Mouse (Mus musculus) megakaryocyte, adult 5-6 weeks (primary cell): ENCODE results near the gene Rnf216. TPM values are rescaled to one million over a fixed set of nuclear protein-coding genes. Genes with fewer than 3 reads are reported as not detected.

Experiments
- ATAC-seq: 2 replicates; pipeline ENCODE4 v1.8.0; 2016; ENCODE audit warnings: mild to moderate bottlenecking, inconsistent platforms; ENCODE audit not compliant: poor library complexity, severe bottlenecking
- total RNA-seq, 2 experiments: library from RNA; stranded (forward) in 1 of 2; stranded (reverse) in 1 of 2; fragments of 153-499, 151-499 nt in 1 of 2; fragments of 221-1000, 200-1000 nt in 1 of 2; gene quantifications; 2 replicates each; pipeline versions ENCODE4 v1.2.3 to v1.2.4; 2015 to 2017

Gene Rnf216
- total RNA-seq, 2 experiments from 2014 or later = 38.1 to 44.1 TPM

GRCm38 (mm10) chr5:142963003-142963704, 149.6 kb downstream of the Rnf216 start:
- no peak for ATAC-seq

DNA sequence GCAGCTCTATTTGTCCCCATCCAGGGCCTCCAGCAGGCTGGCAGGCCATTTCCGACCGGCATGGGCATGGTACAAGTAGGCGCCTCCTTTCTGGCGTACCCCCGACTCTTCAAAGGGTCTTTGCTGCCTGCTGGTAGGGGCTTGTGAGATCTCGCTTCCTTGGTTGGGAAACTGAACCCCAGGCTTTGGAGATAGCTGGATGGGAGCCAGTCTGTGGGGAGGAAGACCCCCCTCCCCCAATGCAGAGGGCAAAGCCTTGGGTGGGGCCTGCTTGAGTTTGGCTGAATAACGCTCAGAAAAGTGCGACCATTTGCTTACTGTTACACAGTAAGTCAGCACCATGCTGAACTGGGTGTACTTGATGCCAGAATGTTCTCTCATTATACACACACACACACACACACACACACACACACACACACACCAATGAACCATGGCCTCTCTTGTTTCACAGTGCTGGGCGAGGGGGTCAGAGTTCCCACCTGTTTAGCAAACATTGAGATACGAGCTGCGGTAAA, 150.3 kb downstream of the Rnf216 start:
- no peak for ATAC-seq

- ATAC-seq = no peak
These were observed 150.8 kb downstream of the Rnf216 start for GRCm38 (mm10) chr5:142961881-142962443.

- ATAC-seq = no peak
These were observed 151.4 kb downstream of the Rnf216 start for GRCm38 (mm10) chr5:142961398-142961880.

GRCm38 (mm10) chr5:142960775-142961271, 152.0 kb downstream of the Rnf216 start:
- ATAC-seq = peak; percentile 16; the same call in 1 of the 2 replicates

- no peak for ATAC-seq
These were observed 152.9 kb downstream of the Rnf216 start, which contains the start of gene Fscn1 for GRCm38 (mm10) chr5:142959576-142960556. TSS of gene Fscn1 (plus strand) at chr5:142960343.

GRCm38 (mm10) chr5:142959156-142959555, 153.6 kb downstream of the Rnf216 start:
- ATAC-seq = no peak

DNA sequence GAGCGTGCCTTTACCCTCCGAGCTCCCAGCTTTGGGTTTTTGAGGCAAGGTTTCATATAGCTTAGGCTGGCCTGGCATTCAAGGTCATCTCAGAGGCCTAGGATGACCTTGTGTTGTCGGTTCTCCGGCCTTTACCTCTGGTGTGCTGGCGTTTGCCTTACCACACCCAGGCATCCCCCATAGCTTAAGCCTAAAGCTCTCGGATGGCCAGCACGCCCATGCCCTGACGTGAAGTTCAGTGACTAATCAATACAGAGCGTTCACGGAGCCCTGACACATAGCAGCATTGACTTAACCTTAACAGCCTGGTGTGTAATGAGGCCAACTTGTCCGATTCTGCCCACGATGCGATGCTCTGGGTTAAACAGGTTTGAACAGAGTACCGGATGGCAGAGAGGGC, 154.3 kb downstream of the Rnf216 start:
- ATAC-seq = no peak

- ATAC-seq = no peak
These were observed 155.7 kb downstream of the Rnf216 start for GRCm38 (mm10) chr5:142956956-142957703.

GRCm38 (mm10) chr5:142953641-142954040, 159.2 kb downstream of the Rnf216 start:
- ATAC-seq = no peak

GRCm38 (mm10) chr5:142950405-142950804, 162.4 kb downstream of the Rnf216 start:
- ATAC-seq = no peak

DNA sequence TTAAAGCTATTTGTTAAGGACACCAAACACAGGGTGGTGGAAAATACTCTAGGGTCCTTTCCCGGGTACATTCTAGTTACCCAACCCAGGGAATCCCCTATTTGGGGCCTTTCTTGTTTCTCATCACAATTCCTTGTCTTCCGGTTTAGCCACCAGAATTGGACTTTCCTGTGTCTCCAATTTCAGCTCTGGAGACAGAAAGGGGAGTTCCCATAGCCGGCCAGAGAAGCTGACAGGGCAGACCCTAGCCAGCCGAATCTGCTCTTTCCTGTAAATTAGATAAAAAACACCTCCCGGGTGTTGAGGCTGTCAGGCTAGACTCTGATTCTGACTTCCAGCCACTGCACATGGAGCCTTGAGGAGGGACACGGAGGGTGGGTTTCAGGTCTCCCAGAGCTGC, 163.2 kb downstream of the Rnf216 start:
- no peak for ATAC-seq

- no peak for ATAC-seq
These were observed 165.3 kb downstream of the Rnf216 start for GRCm38 (mm10) chr5:142947460-142947859.

DNA sequence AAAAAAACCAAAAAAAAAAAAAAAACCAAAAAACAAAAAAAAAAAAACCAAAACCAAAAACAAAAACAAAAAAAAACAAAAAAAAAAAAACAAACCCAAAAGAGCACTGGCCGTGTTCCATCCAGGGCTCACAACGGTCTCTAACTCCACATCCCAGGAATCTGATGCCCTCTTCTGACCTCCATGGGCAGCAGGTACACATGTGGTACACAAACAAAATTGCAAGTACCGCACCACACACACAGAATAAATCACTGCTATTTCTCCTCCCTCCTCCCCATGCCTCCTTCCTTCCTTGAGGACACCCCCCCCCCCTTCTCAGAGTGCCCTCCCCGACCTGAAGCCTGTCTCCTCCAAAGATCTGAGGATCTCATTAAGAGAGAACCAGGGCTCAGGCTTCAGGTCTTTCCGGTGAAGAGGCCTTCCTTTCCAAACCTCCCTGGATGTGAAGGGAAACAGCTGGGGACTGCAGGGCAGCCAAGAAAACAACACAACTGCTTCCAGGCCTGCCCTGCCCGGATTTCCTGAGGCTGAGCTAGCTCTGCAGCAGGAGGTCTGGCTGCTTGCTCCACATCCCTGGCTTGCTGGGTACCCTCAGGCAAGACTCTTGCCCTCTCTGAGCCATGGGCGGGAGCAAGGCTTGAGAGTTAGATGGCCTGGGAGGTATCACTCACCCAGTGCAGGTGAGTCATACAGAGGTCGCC, 167.7 kb downstream of the Rnf216 start:
- ATAC-seq = no peak

Other genes with a start within 250 kb of the Rnf216 start
- gene Fbxl18, start 217.6 kb downstream of the Rnf216 start, total RNA-seq (2015) = 1.7 and 3.0 TPM in 2 replicates
- 2.6 and 2.7 TPM in 2 replicates for gene Fbxl18, start 217.6 kb downstream of the Rnf216 start, total RNA-seq (2017)
- gene Actb, start 206.2 kb downstream of the Rnf216 start, total RNA-seq (2015) = 15,428 and 15,938 TPM in 2 replicates
- gene Actb, start 206.2 kb downstream of the Rnf216 start, total RNA-seq (2017) = 7,091 and 10,908 TPM in 2 replicates
- gene Fscn1, start 152.7 kb downstream of the Rnf216 start, total RNA-seq (2015) = not detected in 2 replicates
- gene Fscn1, start 152.7 kb downstream of the Rnf216 start, total RNA-seq (2017) = 0.08 and 0.11 TPM in 2 replicates
- not detected in 2 replicates for gene Olfr718-ps1, start 34.6 kb upstream of the Rnf216 start, total RNA-seq (2015)
- gene Olfr718-ps1, start 34.6 kb upstream of the Rnf216 start, total RNA-seq (2017) = not detected in 2 replicates
- gene Rbak, start 67.8 kb upstream of the Rnf216 start, total RNA-seq (2015) = 3.8 and 5.1 TPM in 2 replicates
- 6.6 and 8.7 TPM in 2 replicates for gene Rbak, start 67.8 kb upstream of the Rnf216 start, total RNA-seq (2017)
- gene Spdye4b, start 68.0 kb upstream of the Rnf216 start, total RNA-seq (2015) = not detected in 2 replicates
- gene Spdye4b, start 68.0 kb upstream of the Rnf216 start, total RNA-seq (2017) = not detected in 2 replicates
- not detected in 2 replicates for gene Spdye4a, start 113.9 kb upstream of the Rnf216 start, total RNA-seq (2015)
- not detected in 2 replicates for gene Spdye4a, start 113.9 kb upstream of the Rnf216 start, total RNA-seq (2017)
- 1.5 and 3.1 TPM in 2 replicates for gene Zfp12, start 122.2 kb upstream of the Rnf216 start, total RNA-seq (2015)
- gene Zfp12, start 122.2 kb upstream of the Rnf216 start, total RNA-seq (2017) = 6.4 and 6.7 TPM in 2 replicates
- 0.32 and 0.47 TPM in 2 replicates for gene Zfp316, start 157.0 kb upstream of the Rnf216 start, total RNA-seq (2015)
- gene Zfp316, start 157.0 kb upstream of the Rnf216 start, total RNA-seq (2017) = 1.2 and 1.4 TPM in 2 replicates
- 0.09 TPM in 1 of 2 replicates, not detected in the other for gene Zfp853, start 180.6 kb upstream of the Rnf216 start, total RNA-seq (2015)
- gene Zfp853, start 180.6 kb upstream of the Rnf216 start, total RNA-seq (2017) = not detected in 2 replicates
- 22.4 TPM in 2 replicates for gene E130309D02Rik, start 202.4 kb upstream of the Rnf216 start, total RNA-seq (2015)
- 10.2 and 13.7 TPM in 2 replicates for gene E130309D02Rik, start 202.4 kb upstream of the Rnf216 start, total RNA-seq (2017)
- gene Zdhhc4, start 216.3 kb upstream of the Rnf216 start, total RNA-seq (2015) = 48.5 and 55.0 TPM in 2 replicates
- gene Zdhhc4, start 216.3 kb upstream of the Rnf216 start, total RNA-seq (2017) = 22.3 and 24.6 TPM in 2 replicates
- gene Grid2ip, start 244.3 kb upstream of the Rnf216 start, total RNA-seq (2015) = not detected in 2 replicates
- gene Grid2ip, start 244.3 kb upstream of the Rnf216 start, total RNA-seq (2017) = not detected in 2 replicates